Mouse (Mus musculus) thymus, postnatal 10 days (tissue): ENCODE measurements at regions not wholly inside any gene's neighbourhood (a gene's known extent, or its start where the extent isn't known, plus 50 kb on each side); places are given as distances from the start of the nearest gene placed in this dataset.

ENCODE experiments used
- DNase-seq, 2 experiments: peaks; one replicate each; pipeline ENCODE4 v3.0.0; 2021; ENCODE audit warnings: low spot score in 2 of 2

DNA sequence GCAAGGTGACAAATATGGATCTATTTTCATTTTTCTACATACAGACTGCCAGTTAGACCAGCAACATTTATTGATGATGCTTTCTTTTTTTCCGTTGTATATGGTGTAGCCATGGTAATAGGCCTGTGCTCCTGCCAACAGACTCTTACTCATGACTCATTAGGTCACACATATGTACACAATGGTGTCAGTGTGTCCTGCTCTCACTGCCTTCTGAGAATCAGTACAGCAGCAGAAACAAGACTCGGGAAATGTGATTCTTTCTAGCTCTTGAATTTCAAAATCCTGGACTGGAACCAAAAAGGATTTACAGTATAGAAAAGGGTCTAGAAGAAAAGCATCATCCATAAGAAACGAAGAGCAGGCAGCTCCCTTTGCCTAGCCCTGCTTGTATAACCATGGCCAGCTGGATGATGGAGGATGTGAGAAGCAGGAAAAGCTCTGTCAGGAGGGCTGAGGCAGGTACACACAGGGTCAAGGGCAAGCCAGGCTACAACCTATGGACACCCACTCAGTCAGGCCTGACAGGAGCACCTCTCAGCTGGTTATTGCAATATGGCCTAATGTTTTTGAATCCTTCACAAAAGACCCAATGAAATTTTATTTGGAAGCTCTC lies 132.2 kb downstream of the Tmem17 start:
- no peak for DNase-seq

DNA sequence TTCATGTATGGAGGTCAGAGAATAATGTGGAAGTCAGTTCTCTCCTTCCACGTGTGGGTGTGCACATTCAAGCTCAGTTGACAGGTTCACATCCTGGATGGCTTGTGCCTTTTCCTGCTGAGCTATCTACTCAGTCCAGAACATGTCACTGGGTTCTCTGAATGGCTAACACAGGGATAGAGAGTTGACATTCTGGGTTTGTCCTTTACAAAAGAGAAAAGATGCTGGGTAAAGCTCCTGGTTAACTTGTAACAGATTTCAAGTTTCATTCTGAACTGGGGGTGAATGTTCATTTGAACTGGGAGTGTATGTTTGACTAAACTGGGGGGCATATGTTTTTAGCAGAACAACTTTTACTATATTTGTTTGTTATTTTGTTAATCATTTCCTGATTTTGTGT lies 133.0 kb downstream of the Tmem17 start:
- DNase-seq = no peak

DNA sequence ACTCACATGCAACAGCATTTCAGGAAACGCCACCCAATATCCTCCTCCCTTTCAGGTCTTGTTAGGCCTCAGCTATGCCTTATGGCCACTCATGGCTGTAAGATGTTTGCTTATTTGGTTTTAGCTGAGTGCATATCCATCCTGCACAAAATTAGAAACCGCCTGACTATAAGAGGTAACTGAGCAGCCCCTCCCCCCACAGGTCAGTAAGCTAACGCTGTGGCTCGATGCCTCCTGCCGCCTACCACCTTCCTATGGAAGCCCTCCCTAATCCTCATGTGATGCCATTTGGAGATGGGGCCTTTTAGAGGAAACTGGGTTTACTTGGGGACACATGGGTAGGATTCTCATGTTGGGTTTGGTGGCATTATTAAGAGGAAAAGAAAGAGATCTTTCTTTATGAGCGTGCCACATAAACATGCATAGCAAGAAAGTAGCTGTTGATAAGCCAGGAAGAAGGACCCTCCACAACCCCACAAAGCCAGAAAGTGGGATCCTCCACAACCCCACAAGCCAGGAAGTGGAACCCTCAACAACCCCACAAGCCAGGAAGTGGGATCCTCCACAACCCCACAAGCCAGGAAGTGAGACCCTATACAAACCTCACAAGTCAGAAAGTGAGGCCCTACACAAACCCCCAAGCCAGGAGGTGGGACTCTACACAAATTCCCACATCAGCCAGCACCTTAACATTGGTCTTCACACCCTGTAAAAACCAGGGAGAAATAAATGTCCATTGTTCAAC lies 134.5 kb downstream of the Tmem17 start:
- DNase-seq = no peak

DNA sequence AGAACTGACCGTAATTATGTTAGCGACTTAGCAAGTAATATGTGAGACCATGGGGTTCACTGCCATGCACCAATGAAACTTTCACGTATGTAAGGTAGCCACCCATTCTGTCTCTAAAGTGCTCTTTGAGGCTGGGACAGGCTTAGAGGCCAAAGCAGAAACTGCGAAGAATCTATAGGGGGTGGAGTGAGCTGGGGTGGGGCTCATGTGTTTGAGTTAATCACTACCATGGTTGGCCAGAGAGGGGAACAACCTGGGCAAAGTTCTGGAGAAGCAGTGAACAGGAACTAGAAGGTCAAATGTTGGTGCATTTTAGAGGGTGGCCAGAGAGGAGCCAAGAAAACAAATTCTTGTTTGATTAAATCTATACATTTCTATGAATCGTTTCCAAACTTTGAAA lies 136.4 kb downstream of the Tmem17 start:
- no peak for DNase-seq

DNA sequence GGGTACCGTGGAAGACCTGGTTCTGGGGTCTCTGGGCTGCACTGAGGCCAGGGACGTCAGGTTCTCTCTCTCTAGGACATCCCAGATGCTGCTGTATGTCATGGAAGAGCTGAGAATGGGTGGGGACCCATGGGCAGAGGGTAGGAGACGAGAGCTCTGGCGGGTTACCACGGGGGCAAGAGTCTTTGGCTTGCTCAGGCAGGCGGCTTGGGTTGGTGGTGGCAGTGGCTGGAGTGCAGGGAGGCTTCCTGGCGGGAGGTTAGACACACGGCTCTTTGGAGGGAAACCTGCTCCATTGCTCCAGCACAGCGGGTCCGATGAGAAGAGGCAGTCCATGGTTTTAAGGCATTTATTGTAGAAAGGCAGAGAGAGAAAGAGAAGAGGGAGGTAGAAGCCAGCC lies 138.9 kb downstream of the Tmem17 start:
- DNase-seq = no peak

DNA sequence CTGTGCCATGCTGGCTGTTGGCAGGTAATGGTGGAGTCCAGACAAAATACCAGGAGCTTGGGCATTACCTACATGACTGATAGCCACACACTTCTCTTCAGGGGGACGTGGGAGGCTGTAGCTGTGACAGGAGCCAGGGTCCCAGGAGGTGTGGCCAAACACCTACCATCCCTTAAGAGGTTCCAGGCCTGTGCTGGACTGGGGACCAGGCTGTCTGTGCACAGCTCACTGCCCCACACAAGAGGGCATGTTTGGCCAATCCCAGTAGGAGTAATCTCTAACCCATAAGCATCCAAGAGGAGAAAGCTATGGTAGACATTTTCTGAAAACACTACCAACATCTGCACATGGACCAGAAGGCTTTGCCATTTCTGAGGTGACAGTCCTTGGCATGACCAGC lies 139.4 kb downstream of the Tmem17 start:
- DNase-seq = no peak

DNA sequence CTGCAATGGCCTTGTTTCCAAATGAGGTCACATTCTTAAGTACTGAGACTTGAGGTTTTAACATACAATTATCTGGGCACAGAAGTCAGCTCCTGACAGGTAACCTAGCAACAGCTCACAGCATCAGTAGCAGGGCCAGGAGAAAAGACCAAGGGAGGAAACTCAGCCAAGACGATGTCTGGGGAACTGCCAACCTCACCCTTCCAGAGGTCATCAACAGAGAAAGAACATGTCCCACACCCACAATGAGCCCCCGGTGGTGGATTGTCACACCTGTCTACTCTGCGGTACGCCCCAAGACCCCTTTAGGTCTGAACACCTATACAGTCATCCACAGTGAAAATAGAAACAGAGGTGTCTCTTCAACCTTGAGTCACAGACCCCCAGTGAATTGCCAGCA lies 140.0 kb downstream of the Tmem17 start:
- DNase-seq = no peak

DNA sequence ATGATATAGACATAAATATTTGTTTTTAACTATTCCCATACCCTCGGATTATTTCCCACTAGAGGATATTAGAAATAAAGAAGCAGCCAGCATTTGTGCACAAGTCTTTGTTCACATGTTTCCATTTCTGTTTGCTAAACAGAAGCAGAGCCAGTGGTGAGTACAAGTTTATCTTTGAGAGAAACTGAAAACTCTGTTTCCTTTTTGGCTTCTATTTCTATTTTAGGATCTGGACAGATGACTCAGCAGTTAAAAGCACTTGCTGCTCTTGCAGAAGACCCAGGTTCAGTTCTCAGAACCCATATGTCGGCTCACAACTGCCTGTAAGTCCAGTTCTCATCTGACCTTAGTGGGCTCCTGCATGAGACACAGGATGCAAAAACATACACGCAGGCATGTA lies 141.0 kb downstream of the Tmem17 start:
- DNase-seq = no peak

DNA sequence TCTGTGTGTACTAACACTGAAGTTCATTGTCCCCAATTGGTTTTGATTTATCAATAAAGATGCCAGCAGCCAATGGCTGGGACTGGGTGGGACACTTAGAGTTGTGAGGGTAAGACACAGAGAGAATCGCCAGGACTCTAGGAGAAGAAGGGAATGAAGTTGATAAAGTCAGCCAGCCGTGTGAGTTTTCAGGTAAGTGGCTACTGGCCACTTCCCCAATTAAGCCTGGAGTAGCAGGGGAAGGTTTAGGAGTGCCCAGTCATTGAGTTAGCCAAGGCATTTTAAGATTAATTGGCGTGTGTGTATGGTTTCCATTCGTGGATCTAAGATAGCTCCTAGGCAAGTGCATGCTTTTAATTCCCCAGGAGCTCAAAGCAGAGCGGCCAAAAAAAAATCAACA lies 141.5 kb downstream of the Tmem17 start:
- DNase-seq = no peak

DNA sequence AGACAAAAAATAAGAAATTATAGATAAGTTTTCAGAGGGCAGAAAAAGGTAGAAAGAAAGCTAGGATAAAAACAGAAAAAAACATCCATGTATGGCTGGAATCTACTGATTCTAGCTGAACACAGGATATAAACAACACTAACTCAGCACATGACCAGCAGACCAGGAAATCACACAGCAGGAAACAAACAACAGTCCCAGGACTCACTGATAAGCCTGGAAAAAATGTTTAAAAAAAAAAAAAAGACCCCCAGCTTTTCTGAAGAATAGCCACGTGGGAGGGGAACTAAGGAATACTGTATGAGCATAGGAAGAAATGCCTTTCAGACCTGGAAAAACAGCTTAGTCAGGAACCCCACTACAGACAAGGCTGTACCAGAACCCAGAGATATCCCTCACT lies 145.7 kb downstream of the Tmem17 start:
- no peak for DNase-seq

DNA sequence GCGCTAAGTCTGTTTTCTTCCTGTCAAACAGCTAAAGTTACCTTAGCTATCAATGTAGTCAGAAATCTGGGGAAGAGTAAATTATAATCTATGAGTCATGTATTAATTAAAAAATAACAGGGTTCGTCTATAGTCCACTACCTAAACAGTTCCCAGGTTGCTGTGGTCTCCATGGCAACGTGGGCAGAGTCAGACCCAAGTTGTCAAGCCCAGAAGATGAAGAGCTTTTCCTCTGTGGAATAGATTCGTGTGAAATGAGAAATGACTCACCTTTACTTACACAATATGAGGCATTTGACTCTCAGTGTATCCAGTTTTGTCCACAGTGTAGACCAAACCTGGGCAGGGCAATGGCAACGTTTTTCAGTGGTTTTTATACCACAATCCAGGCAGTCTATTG lies 149.2 kb downstream of the Tmem17 start:
- DNase-seq = no peak

DNA sequence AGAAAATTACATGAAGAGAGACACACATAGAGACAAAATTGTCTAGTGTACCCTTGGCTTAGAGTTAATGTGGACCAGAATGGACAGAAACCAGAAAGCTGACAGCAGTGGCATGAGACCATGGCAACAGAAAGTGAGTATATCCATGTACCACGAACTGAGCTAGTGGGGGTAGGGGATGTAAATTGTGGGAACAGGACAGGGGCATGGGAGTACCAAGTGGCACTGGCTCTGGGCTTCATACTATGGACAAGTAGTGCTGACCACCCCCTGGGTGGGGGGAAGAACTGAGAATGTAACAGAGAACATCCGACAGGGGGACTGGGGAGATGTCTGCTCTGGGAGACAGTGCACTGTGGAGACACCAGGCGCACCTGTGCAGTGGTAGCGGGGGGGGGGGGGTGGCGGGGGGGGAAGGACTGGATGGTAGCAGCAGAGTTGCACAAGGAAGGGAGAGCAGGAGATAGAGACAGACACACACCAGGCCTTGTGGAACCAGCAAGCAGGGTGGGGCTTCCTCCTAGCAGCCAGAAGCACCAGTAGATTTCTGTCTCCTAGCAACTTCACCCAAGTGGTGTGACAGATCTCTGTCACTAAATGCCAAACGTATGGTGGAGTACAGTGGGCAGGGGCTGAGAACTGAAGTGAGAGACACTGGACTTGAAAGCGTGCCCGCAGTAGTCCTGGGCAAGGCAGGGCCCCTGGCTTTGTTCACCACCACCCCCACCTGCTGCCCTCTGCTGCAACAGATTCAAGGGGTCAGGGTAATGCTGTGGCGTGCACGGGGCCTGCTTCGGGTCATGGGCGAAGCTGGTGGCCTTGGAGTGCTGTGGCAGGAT lies 150.0 kb downstream of the Tmem17 start:
- no peak for DNase-seq

DNA sequence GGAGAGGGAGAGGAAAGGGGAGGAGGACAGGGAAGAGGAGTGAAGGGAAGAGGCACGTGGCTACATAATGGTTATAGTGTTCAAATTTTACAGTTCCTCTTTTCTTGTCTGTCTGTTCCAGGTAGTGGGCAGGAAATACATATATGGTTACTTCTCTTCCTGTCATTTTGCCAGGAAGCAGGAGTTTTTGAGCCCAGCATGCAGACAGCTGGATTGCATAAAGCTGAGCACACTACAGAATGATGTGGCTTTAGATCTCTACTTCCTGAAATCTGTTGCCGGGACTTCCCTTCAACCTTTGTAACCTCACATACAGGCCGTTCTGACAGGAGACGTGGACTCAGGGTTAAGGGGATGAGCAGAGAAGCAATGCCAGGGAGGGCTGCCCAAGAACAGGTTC lies 154.1 kb downstream of the Tmem17 start:
- DNase-seq = no peak

DNA sequence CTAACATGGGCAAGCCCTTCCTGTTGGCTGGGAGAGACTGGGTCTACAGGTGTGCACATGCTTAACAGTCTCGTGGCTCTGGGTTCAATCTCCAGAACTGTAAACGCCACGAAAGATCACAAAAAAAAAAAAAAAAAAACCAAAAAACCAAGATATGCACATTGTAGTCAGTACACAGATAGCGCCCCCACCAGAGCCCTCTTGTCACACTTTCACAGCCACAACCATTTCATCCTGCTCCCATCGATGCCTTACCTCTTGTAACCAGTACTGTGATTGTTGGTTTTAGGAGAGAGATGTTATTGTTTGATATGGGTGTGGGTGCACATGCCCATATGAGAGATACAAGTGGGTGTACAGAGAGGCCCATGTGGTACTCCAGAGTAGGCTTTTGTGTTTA lies 154.5 kb downstream of the Tmem17 start:
- DNase-seq = no peak

DNA sequence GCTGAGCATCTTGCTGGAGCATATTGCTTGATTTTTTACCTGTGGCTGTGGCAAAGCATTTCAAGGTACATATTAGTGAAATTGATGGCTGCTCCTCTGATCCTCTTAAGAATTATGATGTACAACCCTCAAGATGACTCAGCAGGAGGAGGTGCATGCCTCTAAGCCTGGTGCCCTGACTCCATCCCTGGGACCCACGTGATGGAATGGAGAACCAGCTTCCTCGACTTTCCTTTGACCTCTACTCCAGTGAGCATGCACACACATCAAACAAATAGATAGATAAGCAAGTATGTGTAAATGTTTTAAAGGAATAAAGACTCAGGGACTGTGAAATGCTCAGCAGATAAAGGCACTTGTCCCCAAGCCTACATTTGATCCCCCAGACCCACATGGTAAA lies 156.3 kb downstream of the Tmem17 start:
- no peak for DNase-seq

DNA sequence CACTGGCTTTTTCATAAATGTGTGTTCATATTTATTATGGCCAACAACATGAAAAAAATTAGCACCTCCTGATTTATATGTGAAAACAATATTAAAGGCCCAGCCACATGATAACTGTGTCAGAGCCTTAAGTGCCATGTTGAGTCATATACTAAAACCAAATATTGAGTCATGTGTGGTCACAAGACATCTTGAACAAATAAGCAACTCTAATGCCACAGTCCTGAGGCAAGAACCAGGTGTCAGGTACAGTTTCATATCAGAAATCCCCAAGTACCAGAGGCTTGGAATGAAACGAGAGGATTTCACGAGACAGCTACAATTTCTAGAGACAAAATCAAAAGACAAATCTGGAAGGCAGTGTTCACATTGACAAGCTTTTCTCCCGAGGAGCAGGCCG lies 157.4 kb downstream of the Tmem17 start:
- no peak for DNase-seq

DNA sequence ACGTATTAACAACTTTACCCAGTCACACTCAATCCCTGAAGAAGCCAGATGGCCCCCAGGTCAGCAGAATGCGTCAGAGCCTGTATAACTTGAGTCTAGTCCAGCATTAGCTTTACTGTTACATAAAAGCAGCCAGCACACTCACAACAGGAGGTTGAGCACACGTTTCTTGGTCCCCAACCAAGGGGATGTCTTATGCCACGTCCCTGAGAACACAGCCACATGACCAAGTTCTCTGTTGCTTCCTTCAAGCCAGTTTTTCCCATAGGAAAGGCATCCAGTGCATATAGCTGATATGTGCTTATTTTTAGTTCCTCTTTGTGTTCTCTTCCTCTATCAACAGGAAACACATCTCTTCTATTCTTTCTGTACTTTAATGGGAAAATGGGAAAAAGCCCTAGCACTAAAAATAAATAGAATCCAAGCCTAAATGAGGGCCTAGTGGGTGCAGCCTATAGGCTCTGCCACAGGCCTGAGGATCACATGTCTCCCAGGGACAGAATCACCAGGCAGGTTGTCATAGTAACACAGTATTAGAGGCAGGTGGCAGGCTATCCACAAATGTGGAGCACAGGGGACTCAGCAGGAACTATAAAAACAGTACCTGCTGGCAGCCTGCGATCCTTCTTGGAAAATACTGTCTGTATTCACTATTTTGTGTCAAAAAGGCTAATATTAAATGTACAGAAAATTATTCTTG lies 160.1 kb downstream of the Tmem17 start:
- DNase-seq = no peak

DNA sequence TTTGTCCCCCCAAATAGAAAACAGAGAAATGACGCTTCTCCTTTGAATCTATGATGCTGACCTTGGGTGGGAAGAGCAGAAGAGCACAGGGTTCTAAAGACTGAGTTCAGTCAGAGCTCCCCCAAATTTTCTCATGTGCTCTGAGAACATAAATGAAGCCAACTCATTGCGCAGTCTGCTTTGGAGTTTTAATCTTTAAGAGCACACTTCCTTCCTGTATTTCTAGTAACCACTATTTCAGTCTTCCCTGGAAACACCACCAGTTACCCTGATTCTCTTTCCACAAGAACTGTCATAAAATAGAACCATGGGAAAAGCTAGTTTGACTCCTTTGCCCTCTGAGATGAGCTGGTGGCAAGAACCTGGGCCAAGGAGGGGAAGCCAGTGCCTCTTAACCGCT lies 163.2 kb downstream of the Tmem17 start:
- no peak for DNase-seq

DNA sequence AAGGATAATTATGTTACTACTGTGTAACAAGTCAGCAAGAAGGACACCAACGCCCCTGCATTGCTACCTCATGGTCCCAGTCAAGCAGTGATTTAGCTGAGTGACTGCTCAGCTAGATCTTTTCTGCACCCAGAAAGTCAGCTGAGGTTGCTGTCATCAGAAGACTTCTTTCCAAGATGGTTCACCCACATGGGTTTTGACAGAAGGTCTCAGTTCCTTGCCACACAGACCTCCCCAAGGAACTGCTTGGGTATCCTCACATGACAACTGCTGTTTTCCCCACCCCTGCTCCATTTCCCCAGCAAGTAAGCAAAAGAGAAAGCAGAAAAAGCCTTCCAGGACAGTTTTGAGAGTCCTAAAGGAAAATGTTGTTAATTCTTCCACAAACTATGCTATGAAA lies 163.9 kb downstream of the Tmem17 start:
- no peak for DNase-seq

DNA sequence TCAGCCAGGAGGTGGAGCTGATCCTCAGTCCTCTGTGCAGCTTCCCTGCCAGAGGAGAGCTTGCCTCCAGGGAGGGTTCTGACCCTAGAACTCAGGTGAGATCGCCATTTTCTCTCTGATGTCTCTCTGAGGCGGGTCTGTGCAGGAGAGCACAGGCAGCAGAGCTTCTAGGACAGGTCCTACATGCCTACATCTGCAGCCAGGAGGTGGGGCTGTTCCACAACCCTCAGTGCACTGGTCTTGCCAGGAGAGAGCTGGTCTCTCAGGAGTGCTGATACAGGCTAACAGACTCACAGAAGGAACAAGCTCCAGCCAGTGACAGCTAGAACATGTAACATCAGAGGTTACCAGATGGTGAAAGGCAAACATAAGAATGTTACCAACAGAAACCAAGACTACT lies 165.4 kb downstream of the Tmem17 start:
- DNase-seq = peak; percentile 46 to 49

DNA sequence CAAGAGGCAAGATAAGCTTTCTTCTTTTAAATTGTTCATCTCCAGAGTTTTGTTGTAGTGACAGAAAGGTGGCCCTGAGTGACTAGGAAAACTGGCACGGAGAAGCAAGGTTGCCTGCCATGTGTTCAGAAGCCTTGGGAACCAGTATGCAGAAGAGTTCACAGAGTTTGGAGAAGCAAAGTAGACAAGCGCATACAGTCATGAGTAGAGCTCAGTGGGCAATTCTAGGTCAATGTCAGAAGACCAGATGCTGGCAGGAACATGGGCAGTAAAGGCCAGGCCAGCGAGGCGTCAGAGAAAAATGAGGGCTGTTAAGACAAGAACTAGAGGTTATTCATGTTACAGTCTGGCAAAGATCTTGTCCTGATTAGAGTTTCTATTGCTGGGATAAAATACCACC lies 172.7 kb downstream of the Tmem17 start:
- DNase-seq = no peak

DNA sequence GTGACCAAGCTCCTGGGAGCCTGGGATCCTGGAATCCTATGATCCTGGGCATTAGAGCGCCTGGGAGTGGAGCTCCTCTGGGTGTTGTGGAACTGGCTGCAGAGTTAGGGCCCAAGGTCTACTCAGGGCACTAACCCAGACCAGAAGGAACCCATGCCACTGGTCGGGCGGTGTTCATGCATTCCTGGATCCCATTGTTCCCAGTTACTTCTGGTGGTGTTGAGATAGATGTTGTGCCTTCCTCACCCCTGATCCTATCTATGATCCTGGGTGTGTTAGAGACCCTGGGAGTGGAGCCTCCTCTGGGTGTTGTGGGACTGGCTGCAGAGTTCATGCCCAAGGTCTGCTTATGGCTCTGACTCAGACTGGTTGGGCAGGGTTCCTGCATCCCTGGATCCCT lies 169.9 kb downstream of the B3gnt2 start:
- no peak for DNase-seq
